Mouse (Mus musculus) ES-Bruce4 (cell line): ENCODE data around the gene Lpgat1. TPM values are rescaled to one million over a fixed set of nuclear protein-coding genes. Genes with fewer than 3 reads are reported as not detected.

Experiments used
- H3K27ac ChIP-seq: 2 replicates; pipeline ENCODE4 v1.5.1; 2012; ENCODE audit warnings: low read length, inconsistent platforms; ENCODE audit not compliant: insufficient read depth
- H3K27me3 ChIP-seq: 2 replicates; pipeline ENCODE4 v1.6.1; 2012; ENCODE audit warnings: mild to moderate bottlenecking, low read length, inconsistent platforms; ENCODE audit not compliant: control insufficient read depth, poor library complexity, insufficient read depth, severe bottlenecking
- H3K36me3 ChIP-seq: 2 replicates; pipeline ENCODE4 v1.6.1; 2012; ENCODE audit warnings: inconsistent platforms, mild to moderate bottlenecking, low read length, moderate library complexity; ENCODE audit not compliant: control insufficient read depth, poor library complexity, insufficient read depth, severe bottlenecking
- H3K4me1 ChIP-seq: one replicate; pipeline ENCODE4 v1.8.1; 2011; ENCODE audit warnings: low read length; ENCODE audit not compliant: control insufficient read depth, insufficient read depth
- H3K4me3 ChIP-seq: 2 replicates; pipeline ENCODE4 v1.5.1; 2011; ENCODE audit warnings: low read depth, mild to moderate bottlenecking, low read length
- H3K9ac ChIP-seq: 2 replicates; pipeline ENCODE4 v1.6.1; 2012; ENCODE audit warnings: low read depth, mild to moderate bottlenecking, inconsistent platforms; ENCODE audit not compliant: poor library complexity, severe bottlenecking
- H3K9me3 ChIP-seq: replicated peaks from 2 replicates; pipeline ENCODE4 v1.6.1; 2012; ENCODE audit warnings: mild to moderate bottlenecking, low read length, inconsistent platforms; ENCODE audit not compliant: control insufficient read depth, poor library complexity, insufficient read depth, severe bottlenecking
- CTCF ChIP-seq: IDR thresholded peaks from one replicate; pipeline ENCODE4 v1.8.1; 2011; ENCODE audit warnings: low read depth, low read length
- EP300 ChIP-seq: IDR thresholded peaks from 2 replicates; pipeline ENCODE4 v1.6.1; 2011; ENCODE audit warnings: low read depth, low read length; ENCODE audit not compliant: insufficient read depth
- POLR2A ChIP-seq: IDR thresholded peaks from one replicate; pipeline ENCODE4 v1.8.1; 2011; ENCODE audit warnings: low read length; ENCODE audit not compliant: insufficient read depth
- polyA plus RNA-seq: library from polyadenylated mRNA; stranded (reverse); fragments of >200 nt; gene quantifications from 2 replicates; pipeline ENCODE4 v1.2.4, GENCODE M21; 2011; ENCODE audit warnings: low read depth; ENCODE audit not compliant: missing spikeins, insufficient read depth, insufficient read length

The Lpgat1 gene
- polyA plus RNA-seq, 1 experiment: 39.0 TPM

DNA sequence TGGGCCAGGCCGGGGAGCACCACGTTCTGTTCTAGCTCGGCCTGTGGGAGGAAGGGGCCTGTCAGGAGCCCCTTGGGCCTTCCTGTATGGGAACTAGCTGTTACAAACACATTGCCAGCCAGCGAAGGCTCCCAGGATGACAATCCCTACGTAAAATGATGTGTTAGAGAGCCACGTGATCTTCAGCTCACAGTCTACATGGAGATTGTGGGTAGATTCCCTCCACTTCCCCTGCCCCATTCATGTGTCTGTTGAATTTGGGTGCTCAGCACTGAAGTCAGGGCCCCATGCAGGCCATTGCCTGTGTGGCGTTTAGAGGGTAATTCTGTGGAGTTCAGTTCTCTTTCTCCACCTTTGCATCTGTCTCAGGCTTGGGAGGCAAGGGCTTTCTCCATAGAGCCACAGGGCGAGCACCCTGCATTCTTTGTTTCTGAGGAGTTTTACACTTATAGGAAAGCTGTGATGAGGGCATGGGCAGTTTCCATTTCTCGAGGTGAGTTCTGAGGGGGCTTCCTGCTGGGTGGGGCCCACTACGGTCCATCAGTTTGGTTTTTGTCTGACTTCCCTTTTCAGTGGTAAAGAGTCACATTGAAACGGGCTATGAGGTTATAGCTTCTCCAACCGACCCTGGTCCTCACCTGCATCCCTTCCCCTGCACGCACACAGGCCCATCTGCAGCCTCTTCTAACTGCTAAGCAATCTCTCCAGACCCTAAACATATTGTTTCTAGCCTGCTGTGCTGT lies 95.5 kb downstream of the Lpgat1 start:
- TF ChIP-seq POLR2A (no peak), EP300 (no peak), CTCF (no peak)
- Histone ChIP-seq H3K9me3 (no peaks in the 10 kb centered on the region), H3K9ac (no peak overlapping the region), H3K27me3 (no peaks in the 10 kb centered on the region), H3K36me3 (no peaks in the 10 kb centered on the region), H3K27ac (no peak overlapping the region), H3K4me3 (no peak overlapping the region), H3K4me1 (no peaks in the 10 kb centered on the region)

DNA sequence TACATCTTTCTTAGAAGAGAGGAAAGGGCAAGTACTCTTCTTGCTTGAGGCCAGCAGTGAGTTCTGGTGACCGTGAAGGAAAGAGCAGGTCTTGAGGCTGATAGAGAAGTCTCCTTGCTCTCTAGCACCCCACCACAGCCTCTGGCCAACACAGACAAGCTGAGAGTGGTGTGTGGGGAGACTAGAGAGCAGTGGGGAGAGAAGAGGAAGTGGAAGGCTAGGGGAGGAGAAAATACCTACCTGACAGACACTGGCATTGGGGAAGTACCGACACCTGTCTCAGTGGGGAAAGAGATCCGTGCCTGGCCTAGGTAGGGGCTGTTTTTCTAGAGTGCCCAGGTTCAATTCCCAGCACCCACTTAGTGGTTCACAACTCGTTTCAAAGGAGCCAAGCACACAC lies 96.6 kb downstream of the Lpgat1 start:
- H3K9ac ChIP-seq: no peak overlapping the region
- no peaks in the 10 kb centered on the region for H3K9me3 ChIP-seq
- TF ChIP-seq CTCF (no peak), POLR2A (no peak), EP300 (no peak)
- no peak overlapping the region for H3K27ac ChIP-seq
- no peaks in the 10 kb centered on the region for H3K4me1 ChIP-seq
- H3K27me3 ChIP-seq: no peaks in the 10 kb centered on the region
- no peaks in the 10 kb centered on the region for H3K36me3 ChIP-seq
- H3K4me3 ChIP-seq: no peak overlapping the region

DNA sequence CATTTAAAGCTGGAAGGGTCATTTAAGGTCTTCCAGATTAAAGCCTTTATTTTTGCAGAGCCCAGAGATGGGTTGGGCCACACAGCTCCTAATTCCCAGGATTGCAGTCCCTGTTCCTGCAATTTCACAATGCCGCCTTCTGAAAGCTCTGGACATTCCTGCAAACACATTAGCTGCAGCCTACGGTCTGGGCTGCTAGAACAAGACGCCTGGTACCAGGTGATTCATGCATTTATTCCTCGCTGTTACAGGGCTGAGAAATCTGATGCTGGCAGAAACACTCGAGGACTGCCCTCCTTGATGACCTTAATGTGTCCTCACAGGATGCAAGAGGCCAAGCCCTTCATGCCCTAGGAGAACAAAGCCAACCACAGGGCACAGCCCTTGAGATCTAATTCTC lies 97.3 kb downstream of the Lpgat1 start:
- Histone ChIP-seq H3K4me1 (no peaks in the 10 kb centered on the region), H3K27me3 (no peaks in the 10 kb centered on the region), H3K9me3 (no peaks in the 10 kb centered on the region), H3K4me3 (0 out of 2 replicates have a peak overlapping the region, but pooled peaks have one; percentile 11), H3K27ac (peak overlapping the region; percentile 42; the same call in 1 of the 2 replicates), H3K36me3 (no peaks in the 10 kb centered on the region), H3K9ac (no peak overlapping the region)
- TF ChIP-seq CTCF (no peak), POLR2A (no peak), EP300 (no peak)

DNA sequence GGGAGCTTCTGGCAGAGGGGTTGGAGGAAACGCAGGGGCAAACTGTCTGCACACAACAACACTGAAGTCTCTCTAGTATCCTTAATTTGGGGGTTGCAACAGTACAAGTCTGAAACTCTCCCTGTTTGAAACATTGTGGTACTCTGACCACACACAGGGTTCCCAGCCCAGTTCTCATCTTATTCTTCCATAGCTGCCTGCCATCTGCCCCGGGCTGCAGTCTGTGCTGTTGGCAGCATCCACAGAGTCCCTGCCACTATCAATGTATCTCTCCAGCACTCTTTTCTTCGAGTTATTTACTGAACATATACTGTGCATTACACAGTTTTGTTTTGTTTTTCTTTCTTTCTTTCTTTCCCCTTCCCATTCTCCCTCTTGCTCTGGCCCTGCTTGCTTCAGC lies 99.0 kb downstream of the Lpgat1 start:
- TF ChIP-seq EP300 (no peak), POLR2A (no peak)
- Histone ChIP-seq H3K9ac (no peak overlapping the region), H3K27ac (no peak overlapping the region), H3K4me1 (no peaks in the 10 kb centered on the region), H3K9me3 (no peaks in the 10 kb centered on the region), H3K27me3 (no peaks in the 10 kb centered on the region), H3K36me3 (no peaks in the 10 kb centered on the region), H3K4me3 (no peak overlapping the region)

DNA sequence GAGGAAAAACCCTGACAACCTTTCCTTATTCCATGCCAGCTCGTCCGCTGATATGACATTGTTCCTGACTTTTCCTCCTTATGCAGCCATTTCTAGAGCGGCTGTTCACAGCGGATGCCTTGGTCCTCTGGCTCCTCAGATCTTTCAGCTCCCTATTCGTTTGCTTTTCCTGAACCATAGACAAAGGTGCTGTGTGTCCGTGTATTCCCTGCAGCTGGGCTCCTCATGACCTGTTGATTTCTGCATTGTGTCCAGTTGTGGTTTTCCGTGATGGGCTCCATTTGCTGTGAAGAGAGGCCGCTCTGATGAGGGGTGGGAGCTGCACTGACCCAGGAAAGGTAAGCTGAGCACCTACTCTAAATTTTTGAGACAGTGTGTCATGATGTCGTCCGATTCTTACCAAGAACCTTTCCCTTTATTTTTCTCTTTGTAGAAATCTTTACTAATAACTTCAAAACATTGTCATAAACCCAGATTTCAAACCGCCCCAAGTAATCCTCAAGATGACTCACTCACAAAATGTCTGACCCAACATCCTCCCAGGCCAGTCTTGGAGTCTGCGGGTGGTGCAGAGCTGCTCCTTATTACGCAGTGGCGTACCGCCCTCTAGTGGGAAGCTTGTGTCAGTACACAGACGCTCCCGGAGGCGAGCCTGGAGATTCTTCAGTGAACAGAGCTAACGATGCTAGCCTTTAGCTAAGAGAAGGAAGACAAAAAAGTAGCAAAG lies 99.9 kb downstream of the Lpgat1 start:
- Histone ChIP-seq H3K27me3 (no peaks in the 10 kb centered on the region), H3K36me3 (peaks cover 3% of the 10 kb centered on the region), H3K9ac (no peak overlapping the region), H3K9me3 (no peaks in the 10 kb centered on the region), H3K4me3 (no peak overlapping the region), H3K4me1 (no peaks in the 10 kb centered on the region), H3K27ac (no peak overlapping the region)
- TF ChIP-seq CTCF (peak; percentile 95), POLR2A (no peak)

DNA sequence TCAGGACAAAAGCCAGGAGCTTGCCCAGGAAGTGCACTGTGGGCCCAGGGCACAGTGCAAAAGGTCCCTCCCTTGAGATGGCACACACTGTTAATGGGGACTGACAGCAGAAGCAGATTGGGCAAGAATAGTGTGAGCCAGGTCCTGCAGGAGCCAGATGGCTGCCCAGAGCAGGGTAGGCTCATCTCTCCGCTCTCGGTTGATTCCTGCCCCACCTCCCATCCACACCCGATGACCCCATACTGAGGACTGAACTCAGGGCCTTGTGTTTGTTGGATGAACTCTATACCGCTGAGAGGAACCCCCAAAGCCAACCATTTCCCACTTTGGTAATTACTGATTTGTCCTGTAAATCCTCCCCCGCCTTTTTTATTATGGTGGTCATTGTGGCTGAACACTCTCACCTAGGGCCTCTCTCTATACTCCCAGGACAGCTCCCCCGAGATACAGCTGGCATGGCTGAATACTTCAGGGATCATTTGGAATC lies 100.6 kb downstream of the Lpgat1 start:
- Histone ChIP-seq H3K27me3 (no peaks in the 10 kb centered on the region), H3K9ac (no peak overlapping the region), H3K4me3 (no peak overlapping the region), H3K36me3 (peaks cover 9% of the 10 kb centered on the region), H3K4me1 (no peaks in the 10 kb centered on the region), H3K27ac (no peak overlapping the region), H3K9me3 (no peaks in the 10 kb centered on the region)
- no peak for TF ChIP-seq EP300
- no peak for TF ChIP-seq POLR2A
- no peak for TF ChIP-seq CTCF
